ENCODE assay signal across 8 mouse cellular contexts in genomic region chr1:78657021-78657629, GRCm38 (mm10). TPM values are rescaled to one million over a fixed set of nuclear protein-coding genes. Genes with fewer than 3 reads are reported as not detected.
A peak's percentile ranks its signal among the peaks of the same experiment; 100 is the strongest.
DNase-seq lines count a peak whose midpoint lies in the region; ATAC-seq and TF ChIP-seq lines count a peak whose summit lies in the region.

No protein-coding gene starts in this region.

- no peak for TF ChIP-seq CTCF in left cerebral cortex, adult 2 months (IDR thresholded peaks at IDR 0.05)

- no peaks in the 10 kb centered on the region for H3K27me3 ChIP-seq in embryonic facial prominence, embryonic 15.5 days
- no peaks in the 10 kb centered on the region for H3K27me3 ChIP-seq in intestine, embryonic 15.5 days (replicated peaks)
- H3K27me3 ChIP-seq in neural tube, embryonic 11.5 days (ENCODE audit: control insufficient read depth, insufficient read depth, low read length), result no peaks in the 10 kb centered on the region

- no peak for ATAC-seq in embryonic facial prominence, embryonic 15.5 days (ENCODE audit: insufficient number of reproducible peaks, low FRiP score, low TSS enrichment, low read depth)
- no peak for ATAC-seq in intestine, embryonic 15.5 days
- no peak for ATAC-seq in neural tube, embryonic 11.5 days (ENCODE audit: insufficient read depth, low FRiP score, low TSS enrichment)
- ATAC-seq in granulocyte monocyte progenitor cell, adult 5-6 weeks (replicated peaks; ENCODE audit: poor library complexity, severe bottlenecking), result no peak

- no peaks in the 10 kb centered on the region for H3K36me3 ChIP-seq in embryonic facial prominence, embryonic 15.5 days
- H3K36me3 ChIP-seq in intestine, embryonic 15.5 days, result no peaks in the 10 kb centered on the region
- H3K36me3 ChIP-seq in neural tube, embryonic 11.5 days (ENCODE audit: control insufficient read depth, insufficient read depth, low read length), result no peaks in the 10 kb centered on the region

- H3K9ac ChIP-seq in embryonic facial prominence, embryonic 15.5 days, result 0 out of 2 replicates have a peak overlapping the region, but pooled peaks have one; percentile 23
- peak overlapping the region; percentile 29; the same call in 1 of the 2 replicates for H3K9ac ChIP-seq in intestine, embryonic 15.5 days
- peak overlapping the region; percentile 44 for H3K9ac ChIP-seq in neural tube, embryonic 11.5 days (ENCODE audit: low read length)

- H3K4me2 ChIP-seq in embryonic facial prominence, embryonic 15.5 days (replicated peaks), result peak overlapping the region; percentile 76
- peak overlapping the region; percentile 62 for H3K4me2 ChIP-seq in intestine, embryonic 15.5 days (replicated peaks)
- peak overlapping the region; percentile 43 for H3K4me2 ChIP-seq in neural tube, embryonic 11.5 days (ENCODE audit: low read depth)

- no peak for DNase-seq in left cerebral cortex, adult 2 months (ENCODE audit: extremely low spot score in 1 of 2, low spot score in 2 of 2)
- DNase-seq in left cerebral cortex, adult 9 months (ENCODE audit: low spot score in 2 of 2), result no peak
- no peak for DNase-seq in neural tube, embryonic 11.5 days (ENCODE audit: low spot score)
- DNase-seq in frontal cortex, postnatal 10 days (ENCODE audit: low spot score in 2 of 2), result no peak
- no peak for DNase-seq in B cell, adult 2 months

- peak overlapping the region; percentile 98 for H3K4me3 ChIP-seq in left cerebral cortex, adult 2 months
- peak overlapping the region; percentile 70 for H3K4me3 ChIP-seq in embryonic facial prominence, embryonic 15.5 days (replicated peaks)
- peak overlapping the region; percentile 96 for H3K4me3 ChIP-seq in intestine, embryonic 15.5 days (replicated peaks)
- H3K4me3 ChIP-seq in neural tube, embryonic 11.5 days (ENCODE audit: low read depth, low read length), result peak overlapping the region; percentile 97

- no peaks in the 10 kb centered on the region for H3K9me3 ChIP-seq in embryonic facial prominence, embryonic 15.5 days (replicated peaks)
- no peaks in the 10 kb centered on the region for H3K9me3 ChIP-seq in intestine, embryonic 15.5 days
- no peaks in the 10 kb centered on the region for H3K9me3 ChIP-seq in neural tube, embryonic 11.5 days (ENCODE audit: control insufficient read depth, low read length)

- 22% methylated on average over 22 of the region's 22 CpGs for WGBS in embryonic facial prominence, embryonic 15.5 days
- 24% methylated on average over 22 of the region's 22 CpGs for WGBS in intestine, embryonic 15.5 days
- WGBS in neural tube, embryonic 11.5 days, result 30% methylated on average over 21 of the region's 22 CpGs

- intact Hi-C loops in left cerebral cortex, adult 2 months (cut with DNase I), result loop anchor here (2.0 kb wide), 1 partner anchor 62 kb away; no protein-coding TSS in a partner anchor

- H3K4me1 ChIP-seq in embryonic facial prominence, embryonic 15.5 days, result peaks cover 31% of the 10 kb centered on the region
- H3K4me1 ChIP-seq in intestine, embryonic 15.5 days (replicated peaks), result peaks cover 15% of the 10 kb centered on the region
- H3K4me1 ChIP-seq in neural tube, embryonic 11.5 days (ENCODE audit: control insufficient read depth, insufficient read depth, low read length), result peaks cover 13% of the 10 kb centered on the region

- H3K27ac ChIP-seq in left cerebral cortex, adult 2 months, result peak overlapping the region; percentile 99
- H3K27ac ChIP-seq in embryonic facial prominence, embryonic 15.5 days (replicated peaks), result peak overlapping the region; percentile 97
- peak overlapping the region; percentile 71 for H3K27ac ChIP-seq in intestine, embryonic 15.5 days
- H3K27ac ChIP-seq in neural tube, embryonic 11.5 days (ENCODE audit: low read depth, low read length), result peak overlapping the region; percentile 97

RNA-seq across cellular contexts. Expression of gene Acsl3, which starts 0.5 kb away (rescaled TPM):
- total RNA-seq in left cerebral cortex, adult 2 months (2021), result 100 to 1,000 TPM; 166 to 169 TPM
- polyA plus RNA-seq in embryonic facial prominence, embryonic 15.5 days (2015; fragmentation: Nextera tagmentation; extraction: Ambion mirVana), result 60.6 and 63.6 TPM in 2 replicates
- 88.0 and 97.5 TPM in 2 replicates for polyA plus RNA-seq in intestine, embryonic 15.5 days (2015; fragmentation: Nextera tagmentation; extraction: Ambion mirVana)
- 99.9 and 104 TPM in 2 replicates for polyA plus RNA-seq in neural tube, embryonic 11.5 days (2014; fragmentation: Nextera tagmentation; extraction: Ambion mirVana)
- total RNA-seq in granulocyte monocyte progenitor cell, adult 5-6 weeks (2014; fragmentation: Nextera tagmentation), result 11.2 and 11.8 TPM in 2 replicates
- 24.3 and 37.7 TPM in 2 replicates for total RNA-seq in granulocyte monocyte progenitor cell, adult 5-6 weeks (2017)

RNA-seq across cellular contexts. Expression of gene Utp14b, which starts 0.7 kb away (rescaled TPM):
- total RNA-seq in left cerebral cortex, adult 2 months (2021), result 10 to 100 TPM; 17.0 to 25.6 TPM
- polyA plus RNA-seq in embryonic facial prominence, embryonic 15.5 days (2015; fragmentation: Nextera tagmentation; extraction: Ambion mirVana), result 4.0 and 4.1 TPM in 2 replicates
- polyA plus RNA-seq in intestine, embryonic 15.5 days (2015; fragmentation: Nextera tagmentation; extraction: Ambion mirVana), result 4.0 and 4.1 TPM in 2 replicates
- 5.0 and 5.4 TPM in 2 replicates for polyA plus RNA-seq in neural tube, embryonic 11.5 days (2014; fragmentation: Nextera tagmentation; extraction: Ambion mirVana)
- 9.0 and 9.2 TPM in 2 replicates for total RNA-seq in granulocyte monocyte progenitor cell, adult 5-6 weeks (2014; fragmentation: Nextera tagmentation)
- 10.3 and 11.4 TPM in 2 replicates for total RNA-seq in granulocyte monocyte progenitor cell, adult 5-6 weeks (2017)
